Mouse (Mus musculus): Measurements from ENCODE around the gene 4933405L10Rik.
A peak's percentile ranks its signal among the peaks of the same experiment; 100 is the strongest.

Gene 4933405L10Rik

DNA sequence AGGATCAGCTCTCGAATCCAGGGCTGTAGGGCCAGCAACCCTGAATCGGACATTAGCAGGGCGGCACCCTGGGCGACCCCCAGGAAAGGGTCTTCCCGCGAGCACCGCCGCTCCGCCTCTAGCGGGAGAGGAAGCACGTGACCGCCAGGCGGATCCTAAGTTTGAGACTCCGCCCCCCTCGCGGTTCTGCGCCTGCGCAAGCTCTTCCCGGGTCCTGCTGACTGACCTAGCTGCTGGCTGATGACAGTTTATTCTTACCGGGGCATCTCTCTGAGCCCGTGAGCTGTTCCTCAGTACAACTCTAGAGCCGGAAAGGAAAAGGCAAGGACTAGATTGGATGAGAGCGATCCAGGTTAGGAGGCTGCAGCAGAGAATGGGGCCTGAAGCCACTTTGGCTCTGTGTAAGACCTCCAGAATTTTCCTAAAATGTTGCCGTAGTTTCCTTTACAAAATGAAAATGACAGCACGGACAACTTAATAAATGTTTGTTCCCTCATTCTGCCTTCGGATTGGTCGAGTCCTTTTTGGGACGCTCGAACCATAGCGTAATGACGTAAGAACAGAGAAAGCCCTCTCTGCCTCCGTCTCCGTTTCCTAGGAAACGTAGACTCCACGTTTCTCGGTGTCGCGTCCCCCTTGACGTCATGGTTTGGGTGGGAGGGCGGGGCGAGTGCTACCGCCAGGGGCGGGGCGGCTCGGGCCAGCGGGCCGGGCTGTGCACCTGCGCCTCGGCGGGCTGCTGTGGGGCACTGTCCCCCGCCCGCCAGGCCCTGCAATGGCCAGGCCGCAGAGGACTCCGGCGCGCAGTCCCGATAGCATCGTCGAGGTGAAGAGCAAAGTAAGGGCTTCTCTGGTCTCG is 6.3 kb upstream of the 4933405L10Rik start, which contains the start of the genes Acd and Pard6a:
Gene Acd (minus strand): TSS at position 137 of the 859 bp plus-strand sequence.
Gene Pard6a (plus strand): TSS at position 183 of the 859 bp plus-strand sequence.
- peak; percentile 95 to 97 for DNase-seq

DNA sequence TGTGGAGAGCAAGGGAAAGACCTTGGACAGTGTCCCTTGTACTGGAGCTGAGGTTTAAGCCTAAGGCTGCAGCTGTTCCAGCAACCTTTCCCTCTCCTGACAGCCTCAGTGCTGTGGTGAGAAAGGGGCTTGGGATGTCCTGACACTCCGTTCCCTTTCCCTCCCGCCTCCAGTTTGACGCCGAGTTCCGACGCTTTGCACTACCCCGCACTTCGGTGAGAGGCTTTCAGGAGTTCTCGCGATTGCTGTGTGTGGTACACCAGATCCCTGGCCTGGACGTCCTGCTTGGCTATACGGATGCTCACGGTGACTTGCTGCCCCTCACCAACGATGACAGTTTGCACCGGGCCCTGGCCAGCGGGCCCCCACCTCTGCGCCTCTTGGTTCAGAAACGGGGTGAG is 5.5 kb upstream of the 4933405L10Rik start:
- no peak for DNase-seq

DNA sequence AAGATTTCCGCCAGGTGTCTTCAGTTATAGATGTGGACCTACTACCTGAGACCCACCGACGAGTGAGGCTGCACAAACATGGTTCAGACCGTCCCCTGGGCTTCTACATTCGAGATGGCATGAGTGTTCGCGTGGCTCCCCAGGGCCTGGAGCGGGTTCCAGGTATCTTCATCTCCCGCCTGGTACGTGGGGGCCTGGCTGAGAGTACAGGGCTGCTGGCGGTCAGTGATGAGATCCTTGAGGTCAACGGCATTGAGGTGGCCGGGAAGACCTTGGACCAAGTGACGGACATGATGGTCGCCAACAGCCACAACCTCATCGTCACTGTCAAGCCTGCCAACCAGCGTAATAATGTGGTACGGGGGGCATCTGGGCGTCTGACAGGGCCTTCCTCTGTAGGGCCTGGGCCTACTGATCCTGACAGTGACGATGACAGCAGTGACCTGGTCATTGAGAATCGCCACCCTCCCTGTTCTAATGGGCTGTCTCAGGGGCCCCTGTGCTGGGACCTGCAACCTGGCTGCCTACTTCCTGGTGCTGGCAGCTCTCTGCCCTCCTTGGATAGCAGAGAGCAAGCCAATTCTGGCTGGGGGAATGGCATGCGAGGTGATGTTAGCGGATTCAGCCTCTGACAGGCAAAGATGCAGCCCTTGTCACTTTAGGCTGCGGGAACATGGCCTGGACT is 4.6 kb upstream of the 4933405L10Rik start:
- no peak for DNase-seq

DNA sequence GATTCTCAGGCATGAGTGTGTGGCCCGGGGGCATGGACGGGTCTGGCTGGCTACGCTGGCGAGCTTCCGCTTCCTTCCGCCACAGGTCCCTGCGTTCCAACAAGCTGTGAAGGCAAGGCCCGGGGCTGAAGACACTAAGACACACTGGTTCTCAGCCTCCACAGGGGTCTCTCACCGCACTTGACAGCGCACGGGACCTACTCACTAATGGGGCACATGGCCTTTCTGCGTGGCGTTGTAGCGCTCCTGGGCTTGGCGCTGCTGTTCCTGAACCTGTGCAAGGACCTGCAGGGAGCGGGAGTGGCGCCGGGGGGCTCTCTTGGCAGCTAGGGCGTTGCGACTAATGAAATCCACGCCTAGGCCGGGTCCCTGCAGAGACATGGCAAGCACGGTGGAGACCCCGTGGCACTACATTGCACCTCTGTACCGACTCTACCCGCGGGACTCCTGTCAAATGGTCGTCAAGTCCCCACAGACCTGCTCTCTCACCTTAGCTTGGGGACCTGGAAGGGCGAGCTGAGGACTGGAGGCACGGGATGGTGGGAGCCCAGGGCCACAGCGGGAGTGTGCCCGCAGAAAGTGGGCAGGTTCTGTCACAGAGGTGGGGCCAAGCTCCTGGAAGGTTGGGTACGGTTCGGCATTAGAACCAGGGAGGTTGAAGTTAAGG is 3.2 kb upstream of the 4933405L10Rik start:
- DNase-seq = no peak

DNA sequence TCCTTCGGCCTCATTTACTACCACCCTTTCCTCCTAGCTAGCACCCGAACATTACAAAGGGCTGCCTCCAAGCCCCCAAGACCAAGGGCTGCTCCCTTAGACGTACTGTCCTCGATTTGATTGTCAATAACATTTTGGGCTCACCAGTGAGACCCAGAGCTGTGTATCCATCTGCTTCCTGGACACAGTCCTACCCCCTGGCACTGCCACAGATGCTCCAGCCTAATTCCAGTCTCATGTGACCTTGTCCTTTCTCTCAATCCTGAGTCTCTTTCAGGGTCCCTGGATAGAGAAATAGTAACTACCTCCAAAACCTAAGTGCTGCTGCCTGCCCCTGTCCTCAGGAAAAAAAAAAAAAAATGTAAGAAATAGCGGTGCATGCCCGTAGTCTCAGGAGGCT is 2.5 kb upstream of the 4933405L10Rik start:
- no peak for DNase-seq

DNA sequence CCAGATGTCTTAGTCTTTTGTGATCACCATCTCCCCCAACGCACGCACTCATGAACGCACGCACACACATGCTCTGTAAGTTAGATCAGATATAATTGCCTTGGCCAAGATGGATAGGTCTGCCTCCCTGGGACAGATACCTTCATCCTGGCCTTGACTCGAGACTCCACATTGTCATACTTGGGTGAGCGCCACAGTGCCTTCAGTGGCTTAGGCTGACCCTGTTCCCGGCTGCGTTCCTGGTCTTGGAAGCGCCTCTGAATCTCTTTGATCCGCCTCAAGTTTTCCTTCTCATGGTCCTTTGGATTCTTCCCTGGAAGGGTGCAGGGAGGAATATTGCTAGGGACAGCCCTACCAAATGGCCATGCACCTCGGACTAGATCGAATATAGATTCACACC is 1.0 kb upstream of the 4933405L10Rik start:
- DNase-seq = no peak

DNA sequence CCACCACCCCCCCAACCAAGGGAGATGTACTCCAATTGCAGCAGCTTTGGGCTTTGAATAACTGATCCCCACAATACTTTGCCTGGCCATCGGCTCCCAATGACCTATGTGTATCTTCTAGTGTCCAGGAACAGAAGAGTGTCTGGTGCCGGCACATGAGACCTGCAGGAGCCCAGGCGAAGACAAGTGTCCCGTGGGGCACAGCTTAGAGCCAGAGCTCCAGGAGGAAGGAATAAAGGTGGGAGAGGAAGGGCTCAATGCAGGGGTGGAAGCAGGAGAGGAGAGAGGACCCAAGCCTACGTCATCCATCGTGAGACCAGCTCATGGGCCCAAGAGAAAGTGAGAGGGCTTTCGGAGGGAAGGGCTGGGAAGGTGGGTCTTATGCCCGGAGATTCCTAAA is 1.2 kb downstream of the 4933405L10Rik start:
- no peak for DNase-seq

DNA sequence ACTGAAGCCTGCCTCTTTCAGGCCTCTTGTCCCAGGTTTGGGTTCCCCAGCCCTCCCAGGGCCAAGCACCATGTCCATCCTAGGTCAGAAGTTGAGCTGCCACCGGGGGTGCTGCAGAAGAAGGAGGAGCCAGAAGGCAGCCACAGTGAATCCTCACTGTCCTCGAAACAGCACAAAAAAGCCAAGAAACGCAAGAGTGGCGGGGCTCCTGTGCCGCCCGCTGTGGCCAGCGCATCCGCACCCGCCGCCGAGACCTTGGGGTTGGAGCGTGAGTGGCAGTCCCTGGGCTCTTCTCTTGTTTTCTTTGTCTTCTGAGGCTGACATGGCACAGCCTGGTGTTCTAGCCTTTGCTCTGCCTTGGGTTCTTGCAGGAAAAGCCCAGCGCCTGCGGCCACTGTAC is 1.9 kb downstream of the 4933405L10Rik start:
- DNase-seq = no peak

DNA sequence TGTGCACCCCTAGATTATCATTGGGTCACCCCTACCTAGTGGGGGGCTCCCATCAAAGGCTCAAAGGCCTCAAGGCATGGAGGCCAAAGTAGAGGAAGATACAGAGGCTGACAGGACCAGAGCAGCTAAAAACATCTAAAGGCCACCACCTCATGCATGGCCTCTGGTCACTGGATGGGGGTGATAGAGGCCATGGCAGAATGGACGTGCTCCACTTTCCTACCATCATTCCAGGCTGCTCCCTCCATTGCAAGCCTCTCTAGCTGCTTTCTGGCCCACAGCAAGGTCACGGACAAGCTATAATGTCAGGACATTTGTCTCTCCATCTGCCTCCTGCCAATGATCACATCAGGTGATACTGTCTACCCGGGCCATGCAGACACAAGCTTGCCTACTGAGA is 4.8 kb downstream of the 4933405L10Rik start:
- DNase-seq = no peak

DNA sequence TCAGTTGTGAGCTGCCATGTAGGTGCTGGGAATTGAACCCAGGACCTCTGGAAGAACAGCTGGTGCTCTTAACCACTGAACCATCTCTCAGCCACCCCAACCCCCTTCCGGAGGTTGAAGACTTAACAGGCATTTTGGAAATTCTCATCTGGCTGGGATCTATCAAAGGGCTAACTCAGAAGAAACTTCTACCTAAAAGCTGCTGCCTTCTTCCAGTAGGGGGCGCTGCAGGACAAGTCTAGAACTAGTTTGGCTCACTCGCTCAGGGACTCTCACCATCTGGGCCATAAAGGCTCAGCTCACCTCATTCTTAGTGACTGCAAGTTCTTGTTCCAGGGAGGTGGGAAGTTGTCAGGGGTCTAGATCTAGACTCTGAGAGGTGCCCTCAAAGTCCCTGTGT is 6.7 kb downstream of the 4933405L10Rik start:
- peak; percentile 85 to 95 for DNase-seq

DNA sequence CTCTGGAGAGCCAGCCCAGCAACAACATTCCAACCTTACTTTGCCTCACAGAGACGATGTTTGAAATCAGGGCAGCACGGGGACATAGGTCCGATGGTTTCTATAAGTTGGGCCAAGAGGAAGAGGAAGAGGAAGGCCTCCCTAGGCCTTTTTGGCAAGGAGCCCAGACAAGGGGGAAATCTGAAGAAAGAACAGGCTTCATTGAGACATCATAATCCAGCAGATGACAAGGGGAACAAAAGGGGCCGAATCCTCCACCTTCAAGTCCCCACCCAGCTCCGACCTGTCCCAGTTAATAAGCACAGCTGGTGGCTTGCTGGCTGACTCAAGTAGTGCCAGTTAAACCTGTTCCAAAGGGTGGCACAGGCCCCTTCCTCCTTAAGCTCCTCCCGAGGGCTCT is 7.6 kb downstream of the 4933405L10Rik start:
- DNase-seq = peak; percentile 40 to 49

DNA sequence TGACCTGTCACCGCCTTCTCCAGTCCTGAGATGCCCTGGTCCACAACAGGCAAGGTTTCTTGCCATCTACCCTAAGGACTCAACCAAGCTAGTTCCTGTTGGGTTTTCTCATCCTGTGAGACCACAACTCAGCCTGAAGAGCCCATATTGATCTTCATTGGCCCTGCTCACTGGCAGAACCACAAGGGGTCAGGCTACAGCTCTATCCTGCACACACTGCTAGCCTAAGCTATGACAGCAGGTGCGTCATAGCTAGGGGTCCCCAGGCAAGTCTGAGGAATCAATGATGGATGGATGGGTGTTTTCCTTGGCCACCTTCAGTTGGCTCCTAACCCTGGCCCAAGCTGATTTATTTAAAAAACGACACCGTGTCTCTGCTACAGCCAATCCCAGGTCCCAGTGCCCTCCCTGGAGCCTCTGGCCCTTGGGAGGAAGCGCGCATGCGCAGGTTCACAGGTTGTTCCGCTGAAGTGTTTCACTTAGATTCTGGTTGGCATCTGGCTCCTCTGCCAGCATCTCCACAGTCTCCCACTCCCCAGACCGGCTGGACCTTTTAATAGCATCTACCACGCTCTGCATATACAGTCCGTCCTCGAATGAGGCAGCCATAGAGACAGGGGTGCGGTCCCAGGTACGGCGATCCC is 9.0 kb downstream of the 4933405L10Rik start:
- no peak for DNase-seq

DNA sequence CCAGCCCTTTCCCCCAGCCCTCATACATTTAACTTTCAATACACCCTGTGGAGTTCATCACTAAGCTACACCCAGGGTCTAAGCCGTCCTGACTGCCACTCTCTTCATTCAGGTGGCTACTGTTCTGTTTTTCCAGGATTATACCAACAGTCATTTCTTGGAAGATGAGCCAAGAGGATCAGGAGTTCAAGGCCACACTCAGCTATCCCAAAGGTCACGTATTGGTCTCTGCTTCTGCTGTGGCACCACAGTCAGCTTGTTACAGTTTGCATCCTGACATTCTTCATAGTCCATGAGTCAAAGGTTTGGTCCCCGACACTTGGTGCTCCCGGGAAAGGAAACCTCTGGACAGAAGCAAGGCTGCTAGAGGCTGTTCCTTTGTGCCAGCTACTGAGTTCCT is 12.2 kb downstream of the 4933405L10Rik start:
- no peak for DNase-seq

DNA sequence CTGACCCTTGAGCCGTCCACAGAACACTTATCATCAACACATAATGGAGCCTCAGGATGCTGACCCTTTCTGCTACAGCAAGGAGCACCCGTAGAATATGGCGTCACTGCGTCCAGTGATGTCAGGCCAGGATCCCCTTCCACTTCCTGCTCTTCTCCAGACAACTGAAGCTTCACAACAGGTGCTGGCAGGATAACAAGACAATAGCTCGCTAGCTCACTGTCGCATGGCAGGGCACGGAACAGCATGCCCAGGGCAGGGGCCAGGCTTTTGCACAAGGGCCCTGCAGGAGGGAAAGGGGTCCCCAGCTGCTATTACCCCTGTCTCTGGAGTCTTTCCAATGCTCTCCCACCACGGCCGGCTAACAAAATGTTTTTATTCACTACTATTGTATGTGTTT is 15.4 kb downstream of the 4933405L10Rik start:
- DNase-seq = no peak

DNA sequence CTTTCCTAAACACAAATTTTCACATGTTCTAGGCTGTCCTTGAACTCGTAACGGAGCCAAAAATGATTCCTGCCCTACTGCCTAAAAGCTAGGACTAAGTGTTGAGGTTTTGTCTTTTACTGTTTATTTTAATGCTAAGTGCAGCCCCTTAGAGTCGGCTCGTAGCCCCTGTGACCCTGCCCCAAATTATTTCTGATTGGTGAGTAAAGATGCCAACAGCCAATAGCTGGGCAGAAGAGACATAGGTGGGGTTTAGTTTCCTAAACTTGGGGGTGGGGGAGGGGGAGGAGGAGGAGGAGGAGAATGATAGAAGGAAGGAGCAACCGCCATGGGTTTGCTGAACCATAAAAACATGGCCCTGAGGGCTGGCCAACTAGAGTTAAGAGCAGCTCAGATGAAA is 18.3 kb downstream of the 4933405L10Rik start:
- DNase-seq = no peak

DNA sequence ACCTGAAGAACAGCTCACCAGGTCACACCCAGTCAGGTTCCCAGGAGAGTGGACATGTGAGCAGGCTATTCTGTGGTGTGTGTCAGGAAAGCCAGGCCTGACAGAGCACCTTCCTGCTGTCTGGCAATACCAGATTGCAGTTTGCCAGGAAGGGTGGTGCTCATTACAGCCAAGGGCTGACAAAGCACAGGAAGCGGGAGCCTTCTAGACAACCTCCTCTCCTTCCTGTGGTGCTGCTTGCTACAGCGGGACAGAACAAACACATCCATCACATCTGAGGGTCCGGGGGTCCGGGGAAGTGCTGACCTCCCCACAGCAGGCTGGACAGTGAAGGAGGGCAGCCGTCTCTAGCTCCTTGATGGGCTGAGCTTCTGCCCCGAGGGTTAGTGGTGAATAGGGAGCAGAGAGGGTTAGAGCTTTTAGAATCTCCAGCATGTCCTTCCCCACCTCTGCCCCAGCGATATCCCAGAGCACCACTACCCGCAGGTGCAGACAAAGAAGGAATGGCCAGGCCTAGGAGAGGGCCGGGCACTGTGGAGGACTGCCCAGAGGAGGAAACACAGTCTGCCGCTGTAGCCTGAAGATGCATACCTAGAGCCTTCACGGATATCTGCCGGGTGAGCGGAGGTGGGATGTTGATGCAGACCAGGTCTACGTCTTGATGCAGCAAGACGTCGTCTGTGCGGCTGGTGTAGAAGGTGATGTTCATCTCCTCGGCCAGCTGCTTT is 20.1 kb downstream of the 4933405L10Rik start:
- DNase-seq = peak; percentile 67 to 86

DNA sequence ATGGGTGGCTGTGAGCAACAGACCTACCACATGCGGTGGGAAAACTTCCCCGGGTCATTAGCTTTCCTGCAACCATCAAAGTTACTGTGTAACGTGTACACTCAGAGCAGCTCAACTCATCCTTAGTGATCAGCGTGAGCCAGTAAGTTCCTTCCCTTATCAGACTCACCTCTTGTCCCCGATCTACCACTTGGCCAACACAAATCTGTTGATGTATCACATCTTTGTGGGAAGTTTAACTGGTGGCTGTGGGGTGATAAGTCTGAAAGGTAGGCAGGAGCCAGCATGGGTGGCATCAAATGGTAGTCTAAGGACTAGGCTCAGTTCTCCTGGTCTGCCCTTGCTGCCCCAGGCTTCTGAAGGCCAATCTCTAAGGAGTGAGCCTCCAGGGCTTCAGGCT is 24.7 kb downstream of the 4933405L10Rik start:
- DNase-seq = no peak

DNA sequence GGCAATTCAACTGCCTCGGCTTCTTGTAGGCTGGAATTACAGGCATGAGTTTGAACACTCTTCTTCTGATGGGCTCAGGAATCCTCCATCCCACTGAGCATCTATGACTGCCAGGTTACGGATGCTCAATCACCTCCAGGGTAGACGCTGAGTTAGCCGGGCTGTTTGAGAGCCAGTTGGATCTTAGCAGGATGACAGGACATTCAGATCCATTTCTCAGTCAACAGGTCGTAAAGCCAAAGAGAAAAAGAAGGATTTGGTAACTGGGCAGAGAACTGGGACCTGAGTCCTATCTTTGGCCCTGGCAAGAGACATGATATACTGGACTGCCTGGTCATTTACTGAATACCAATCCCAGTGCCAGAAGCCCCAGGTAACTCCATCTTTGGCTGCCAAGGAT is 31.8 kb downstream of the 4933405L10Rik start:
- no peak for DNase-seq

DNA sequence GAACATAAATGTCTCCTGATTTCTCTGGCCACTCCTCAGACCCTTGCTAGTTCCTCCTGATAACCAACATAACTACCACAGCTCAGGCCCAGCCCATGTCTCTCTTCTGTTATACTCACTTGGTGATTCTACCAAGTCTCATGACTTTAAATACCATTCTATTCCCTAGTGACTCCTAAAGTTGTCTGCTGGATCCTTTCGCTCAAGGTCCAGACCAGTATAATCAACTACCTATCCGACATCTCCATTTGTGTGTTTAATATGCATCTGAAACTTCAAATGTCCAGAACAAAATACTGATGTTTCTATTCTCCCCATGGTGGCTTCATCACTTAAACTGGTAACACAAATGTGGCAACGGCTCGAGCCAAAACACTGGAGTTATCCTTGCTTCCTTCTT is 35.8 kb downstream of the 4933405L10Rik start:
- no peak for DNase-seq

DNA sequence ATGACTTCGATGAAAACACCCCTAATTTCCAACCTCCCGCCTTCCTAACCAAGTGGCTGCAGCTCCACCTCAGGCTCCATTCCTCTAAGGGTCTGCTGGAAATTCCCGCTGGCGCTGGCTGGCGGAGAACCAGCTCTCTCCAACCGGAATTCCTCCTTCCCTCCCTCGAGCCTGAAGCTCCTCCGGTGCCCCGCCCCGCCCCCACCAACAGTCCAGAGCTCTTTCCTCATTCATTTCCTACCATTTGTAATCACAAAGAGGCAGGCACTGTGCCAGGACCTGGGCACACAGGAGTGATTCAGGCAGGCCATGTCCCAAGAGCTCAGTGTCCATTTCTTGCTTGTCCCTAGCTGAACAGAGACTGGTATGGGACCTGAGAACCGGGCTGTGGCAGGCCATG is 43.2 kb downstream of the 4933405L10Rik start:
- peak; percentile 91 to 93 for DNase-seq

DNA sequence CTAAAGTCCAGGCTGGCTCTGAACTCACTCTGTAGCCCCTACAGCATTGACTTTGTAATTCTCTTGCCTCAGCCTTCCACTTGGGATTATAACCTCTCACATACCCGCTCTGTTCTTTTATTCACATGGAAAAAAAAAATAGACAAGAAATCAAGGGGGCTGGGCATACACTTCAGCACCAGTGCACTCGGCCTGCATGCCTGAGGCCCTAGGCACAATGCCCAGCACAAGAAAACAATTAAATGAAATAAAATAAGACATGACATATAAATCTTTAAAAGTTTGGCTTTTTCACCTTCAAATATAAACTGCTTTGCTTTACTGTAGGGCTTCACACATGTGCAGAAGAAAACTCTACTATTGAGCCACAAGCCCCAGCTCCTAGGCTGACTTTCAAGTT is 46.5 kb downstream of the 4933405L10Rik start:
- DNase-seq = no peak

DNA sequence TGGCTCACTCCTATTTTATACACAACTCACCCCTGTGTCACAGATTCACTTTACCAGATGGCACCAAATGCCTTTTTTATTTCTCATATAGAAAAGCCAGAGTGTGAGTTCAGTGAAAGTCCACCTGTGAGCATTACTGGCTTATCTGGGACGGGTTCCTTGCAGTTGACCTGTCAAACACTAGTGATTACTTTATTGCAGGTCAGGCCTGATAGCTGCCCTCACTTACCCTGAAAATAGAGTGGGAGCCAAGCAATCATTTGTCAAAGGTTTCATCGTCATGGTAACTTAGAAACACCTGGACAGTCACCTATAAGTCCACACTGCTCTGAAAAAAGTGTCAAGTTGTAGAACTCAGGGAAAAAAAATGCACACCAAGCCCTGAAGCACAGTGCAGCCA is 47.2 kb downstream of the 4933405L10Rik start:
- DNase-seq = no peak

Measured in kidney, postnatal 36 days (tissue).